Mouse (Mus musculus): ENCODE measurements at regions not wholly inside any gene's neighbourhood (a gene's known extent, or its start where the extent isn't known, plus 50 kb on each side); places are given as distances from the start of the nearest gene placed in this dataset.

DNA sequence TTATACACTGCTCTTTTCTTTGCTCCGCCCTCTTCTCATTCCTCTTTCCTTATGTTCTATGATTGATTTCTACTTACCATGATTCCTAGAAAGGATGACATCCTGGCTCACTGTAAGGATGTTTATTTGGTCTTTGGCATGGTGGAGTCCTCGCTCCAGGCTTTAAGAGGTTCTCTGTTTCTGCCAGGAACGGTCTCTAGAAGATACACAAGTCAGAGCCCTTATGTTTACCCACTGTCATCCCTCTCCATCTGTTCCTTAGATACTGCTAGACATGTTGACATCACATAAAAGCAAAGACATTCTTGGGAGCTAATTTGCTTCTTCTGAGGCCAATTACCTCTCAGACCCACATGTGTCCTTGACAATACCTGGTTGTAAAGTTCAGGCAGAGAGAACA, 552.9 kb downstream of the Gm16223 start:
- no peak for DNase-seq (ENCODE audit: low spot score)

DNA sequence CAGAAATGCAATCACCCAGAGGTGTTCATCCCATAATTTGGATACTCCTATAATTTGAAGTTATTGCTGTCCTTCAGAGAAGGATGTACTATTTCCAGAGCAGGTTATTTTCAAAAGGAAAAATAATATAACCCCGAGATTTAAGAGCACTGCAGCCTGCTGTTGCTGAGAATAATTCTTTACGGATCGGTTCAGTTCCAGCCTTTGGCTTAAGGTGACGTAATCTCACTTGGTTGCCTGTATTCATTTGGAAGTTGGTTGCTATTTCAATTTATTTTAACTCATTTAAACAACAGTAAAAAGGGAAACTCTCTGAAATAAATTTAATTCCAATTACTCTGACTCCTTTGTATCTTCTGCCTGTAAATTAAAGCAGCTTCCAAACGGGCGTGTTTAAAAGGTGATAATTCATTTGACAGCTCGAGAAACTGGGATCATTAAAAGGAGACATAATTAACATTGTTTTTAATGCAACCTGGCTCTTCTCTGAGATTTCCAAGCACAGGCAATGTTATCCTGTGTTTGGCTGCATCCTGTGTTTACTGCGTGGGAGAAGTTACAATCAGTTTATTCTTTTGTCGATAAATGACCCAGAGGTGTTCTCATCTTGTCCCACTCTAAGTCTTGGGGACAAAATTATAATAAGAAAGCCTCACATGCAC, 568.5 kb downstream of the Gm16223 start:
- no peak for DNase-seq (ENCODE audit: low spot score)

DNA sequence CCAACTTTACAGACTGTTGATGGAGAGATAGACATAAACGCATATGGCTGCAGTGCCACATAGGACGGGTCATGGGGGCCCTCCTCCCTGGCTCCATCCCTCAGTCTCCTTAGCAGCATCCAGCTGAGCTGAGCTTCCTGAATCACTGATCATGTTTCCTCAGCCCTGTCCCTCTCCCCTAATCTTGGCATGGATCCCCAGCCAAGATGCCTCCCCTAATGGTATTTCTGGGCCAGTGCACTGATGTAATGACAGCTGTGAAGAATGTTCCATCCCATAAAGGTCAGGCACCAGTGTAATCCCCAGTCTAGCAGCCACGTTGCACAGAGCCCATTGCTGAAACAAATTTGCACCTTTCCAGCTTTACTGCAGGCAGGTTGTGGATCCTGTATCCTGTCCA, 576.5 kb upstream of the Cpeb2 start:
- DNase-seq (ENCODE audit: low spot score): no peak

DNA sequence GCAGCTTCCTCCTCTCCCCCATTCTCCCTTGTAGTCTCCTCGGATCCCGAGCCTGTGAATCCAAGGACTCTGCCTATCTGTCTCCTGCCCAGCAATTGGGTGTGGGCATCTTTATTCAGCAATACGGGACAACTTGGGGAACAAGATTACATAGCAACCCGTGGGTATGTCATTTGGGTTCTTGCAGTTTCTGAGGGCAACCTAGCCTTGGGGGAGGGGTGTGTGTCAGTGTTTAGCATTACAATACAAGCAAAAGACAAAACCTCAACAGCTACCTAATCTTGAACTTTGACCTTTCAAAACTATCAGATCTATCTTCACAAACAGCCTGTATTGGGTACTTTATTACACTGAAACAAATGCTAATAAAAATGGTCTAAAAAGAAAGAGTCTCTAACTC, 573.0 kb upstream of the Cpeb2 start:
- no peak for DNase-seq (ENCODE audit: low spot score)

DNA sequence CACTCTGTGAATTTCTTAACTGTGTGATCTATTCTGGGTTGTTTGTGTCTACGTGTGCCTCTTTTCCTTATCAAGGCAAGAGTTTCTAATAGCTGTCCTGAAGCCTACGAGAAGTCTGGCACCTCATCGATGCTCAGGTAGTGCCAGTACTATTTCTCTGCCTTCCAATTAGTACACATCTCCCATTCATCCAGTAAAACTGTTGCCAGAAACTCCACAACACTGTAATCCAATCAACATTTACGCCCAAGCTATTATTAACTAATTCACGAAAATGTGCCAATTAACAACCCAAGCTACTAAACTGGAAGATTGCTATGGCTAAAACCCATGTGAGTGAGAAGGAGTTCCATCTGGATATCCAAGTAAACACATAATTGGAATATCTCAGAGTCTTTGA, 553.4 kb upstream of the Cpeb2 start:
- no peak for DNase-seq (ENCODE audit: low spot score)

DNA sequence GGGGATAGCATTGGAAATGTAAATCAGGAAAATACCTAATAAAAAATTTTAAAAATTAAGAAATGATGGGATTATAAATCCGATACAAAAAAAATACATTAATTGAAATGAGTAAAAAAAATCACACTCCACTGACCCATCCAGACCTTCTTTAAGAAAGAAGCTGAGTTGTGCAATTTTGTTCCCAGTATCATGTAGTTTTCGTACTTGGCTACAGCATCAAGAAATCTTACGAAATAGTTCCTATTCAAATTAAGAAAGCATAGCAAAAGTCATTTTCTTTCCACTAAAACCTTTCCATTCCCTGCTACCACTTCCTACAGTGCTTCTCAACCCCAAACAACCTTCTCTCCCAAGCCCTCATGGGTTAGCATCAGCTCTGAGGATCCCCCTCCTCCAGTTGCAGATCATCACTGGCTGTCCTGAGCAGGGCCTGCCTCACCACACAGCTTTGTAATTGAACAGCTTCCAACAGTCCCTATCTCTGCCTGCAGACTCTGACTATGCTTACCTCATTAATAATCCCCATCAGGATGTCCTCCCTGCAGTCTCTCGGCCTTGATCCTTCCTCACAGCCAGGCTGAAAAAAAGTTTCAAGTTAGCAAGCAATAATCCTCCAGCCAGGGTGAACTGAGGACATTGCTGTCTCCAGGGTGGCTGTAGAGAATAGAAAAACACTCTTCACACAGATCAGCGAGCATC, 547.5 kb upstream of the Cpeb2 start:
- DNase-seq (ENCODE audit: low spot score): peak; percentile 11

DNA sequence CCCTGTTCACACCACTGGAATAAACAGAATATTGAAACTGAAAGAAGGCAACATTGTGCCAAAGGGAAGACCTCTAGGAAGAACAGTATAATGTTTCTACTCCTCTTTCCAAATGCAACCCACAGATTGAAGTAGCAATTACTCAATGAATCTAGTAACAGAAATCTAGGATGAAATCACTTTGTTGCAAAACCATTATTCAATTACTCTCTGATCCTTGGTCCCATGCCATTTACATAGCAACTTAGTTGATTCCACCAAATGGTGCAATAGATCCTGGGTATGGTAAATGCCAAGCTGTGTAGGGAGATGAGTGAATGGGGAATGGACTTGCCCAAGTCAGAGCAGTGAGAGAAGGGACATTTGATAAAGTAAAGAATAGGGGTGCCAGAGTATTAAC, 545.8 kb upstream of the Cpeb2 start:
- DNase-seq (ENCODE audit: low spot score): no peak
